ENCODE assay signal across 9 mouse cellular contexts in the genomic region with DNA sequence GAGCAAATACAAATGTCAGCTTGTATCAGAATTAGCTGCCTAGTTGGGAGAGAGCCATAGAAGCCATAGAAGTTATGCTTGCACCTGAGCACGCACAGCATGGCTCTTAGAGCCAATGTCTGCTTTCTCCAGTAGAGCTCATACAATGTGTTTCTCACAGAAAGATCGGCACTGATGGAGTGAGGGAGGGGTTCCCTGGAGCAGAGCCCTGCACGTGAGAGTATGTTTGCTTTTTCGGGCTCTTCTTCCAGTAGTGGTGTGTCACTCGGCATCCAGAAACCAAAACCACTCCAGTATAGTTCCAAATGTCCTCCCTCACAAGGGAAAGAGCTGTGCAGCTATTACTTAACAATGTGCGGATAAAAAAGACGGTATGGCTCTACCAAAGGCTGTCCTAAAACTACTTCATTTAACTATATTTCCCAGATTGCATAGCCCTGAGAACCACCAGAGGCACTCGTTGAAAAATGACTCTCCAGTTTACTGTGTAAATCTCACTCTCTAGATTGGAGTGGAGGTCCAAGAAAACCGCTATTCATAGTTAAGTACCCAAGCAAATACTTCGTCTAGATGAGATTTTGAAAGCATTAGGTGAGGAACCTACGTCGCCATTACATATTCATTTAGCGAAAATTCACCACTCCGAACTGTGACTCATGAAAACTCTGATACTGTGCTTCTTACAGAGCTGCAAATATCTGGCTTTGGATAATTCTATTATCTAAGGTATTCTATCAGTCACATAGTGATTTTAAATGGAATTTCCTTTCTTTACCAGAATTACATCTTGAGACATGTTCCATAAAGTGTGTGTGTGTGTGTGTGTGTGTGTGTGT. TPM values are rescaled to one million over a fixed set of nuclear protein-coding genes. Genes with fewer than 3 reads are reported as not detected.
DNase-seq lines count a peak whose midpoint lies in the region; ATAC-seq and TF ChIP-seq lines count a peak whose summit lies in the region.
"Had no signal": no experiment of that assay in that cellular context is flagged by ENCODE, and none has a peak within 500 bp of the region (broad histone marks: within the 10 kb centered on the region; RNA-seq: fewer than 3 reads in every experiment).

No protein-coding gene starts in this region.

- intact Hi-C loops in heart, postnatal 25 days (cut with DNase I): loop anchor here (5.0 kb wide), 1 partner anchor 36 kb away; no protein-coding TSS in a partner anchor

- H3K9me3 ChIP-seq in heart, embryonic 16.5 days (replicated peaks; ENCODE audit: control insufficient read depth, low read length): no peaks in the 10 kb centered on the region
- no peaks in the 10 kb centered on the region for H3K9me3 ChIP-seq in G1E (replicated peaks)
- H3K9me3 ChIP-seq in forebrain, embryonic 12.5 days: no peaks in the 10 kb centered on the region
- H3K9me3 ChIP-seq in liver, embryonic 14.5 days (ENCODE audit: control insufficient read depth, low read length): no peaks in the 10 kb centered on the region

- H3K27ac ChIP-seq in heart, embryonic 16.5 days (ENCODE audit: low read length): no peak overlapping the region; the same call in 1 of the 2 replicates
- H3K27ac ChIP-seq in forebrain, embryonic 12.5 days: no peak overlapping the region
- H3K27ac ChIP-seq in liver, embryonic 14.5 days: no peak overlapping the region
- H3K27ac ChIP-seq: macrophage had no signal

- H3K4me1 ChIP-seq in heart, embryonic 16.5 days (ENCODE audit: control insufficient read depth, insufficient read depth, low read length): no peaks in the 10 kb centered on the region
- H3K4me1 ChIP-seq in G1E (ENCODE audit: insufficient read depth, low read depth, low read length): peaks cover 7% of the 10 kb centered on the region
- H3K4me1 ChIP-seq in forebrain, embryonic 12.5 days: peaks cover 6% of the 10 kb centered on the region; the same call in 1 of the 2 replicates
- H3K4me1 ChIP-seq in liver, embryonic 14.5 days (replicated peaks; ENCODE audit: control insufficient read depth in 2 of 2, insufficient read depth in 2 of 2, low read length in 1 of 2): no peaks in the 10 kb centered on the region

- H3K4me3 ChIP-seq in heart, embryonic 16.5 days (ENCODE audit: low read length): peak overlapping the region; percentile 71
- H3K4me3 ChIP-seq in G1E (ENCODE audit: low read depth, low read length): peak overlapping the region; percentile 79; the same call in 1 of the 2 replicates
- H3K4me3 ChIP-seq in forebrain, embryonic 12.5 days (replicated peaks): peak overlapping the region; percentile 58
- peak overlapping the region; percentile 33 to 68; a peak in 1 of 4 replicates for H3K4me3 ChIP-seq in liver, embryonic 14.5 days (ENCODE audit: insufficient read depth in 1 of 2, low read depth in 2 of 2, low read length in 2 of 2)

- no peak for TF ChIP-seq EP300 in liver, embryonic 14.5 days (IDR thresholded peaks at IDR 0.05; ENCODE audit: low read depth)

- no peak for ATAC-seq in heart, embryonic 16.5 days (replicated peaks; ENCODE audit: extremely low read depth, insufficient read depth, low FRiP score)
- ATAC-seq in G1E (ENCODE audit: extremely low read depth, insufficient number of reproducible peaks, low FRiP score, poor library complexity, severe bottlenecking): no peak
- no peak for ATAC-seq in forebrain, embryonic 12.5 days (ENCODE audit: low FRiP score)
- peak; percentile 1; the same call in 1 of the 2 replicates for ATAC-seq in liver, embryonic 14.5 days (ENCODE audit: insufficient read depth)

- TF ChIP-seq CTCF in G1E (IDR thresholded peaks at IDR 0.05; ENCODE audit: low read depth, low read length): no peak
- TF ChIP-seq CTCF in liver, embryonic 14.5 days (IDR thresholded peaks at IDR 0.05; ENCODE audit: low read depth): no peak

- no peaks in the 10 kb centered on the region for H3K27me3 ChIP-seq in heart, embryonic 16.5 days (ENCODE audit: control insufficient read depth, insufficient read depth, low read length)
- H3K27me3 ChIP-seq in G1E (ENCODE audit: insufficient read depth, low read length): peaks cover 7% of the 10 kb centered on the region; the same call in 1 of the 2 replicates
- H3K27me3 ChIP-seq in forebrain, embryonic 12.5 days: no peaks in the 10 kb centered on the region
- no peaks in the 10 kb centered on the region for H3K27me3 ChIP-seq in liver, embryonic 14.5 days (ENCODE audit: control insufficient read depth, insufficient read depth, low read length)

- no peak for DNase-seq in heart, postnatal 25 days (ENCODE audit: low spot score)
- no peak for DNase-seq in G1E (ENCODE audit: low spot score)
- DNase-seq in liver, embryonic 14.5 days (ENCODE audit: low read depth in 3 of 3, low spot score in 3 of 3): no peak
- DNase-seq in urinary bladder, postnatal 14 days (ENCODE audit: low spot score): no peak
- no peak for DNase-seq in urinary bladder, adult 2 months (ENCODE audit: low spot score)
- DNase-seq in adrenal gland, postnatal 10 days: no peak

- peak overlapping the region; percentile 29; the same call in 1 of the 2 replicates for H3K9ac ChIP-seq in heart, embryonic 16.5 days (ENCODE audit: low read length)
- H3K9ac ChIP-seq in forebrain, embryonic 12.5 days: no peak overlapping the region
- no peak overlapping the region for H3K9ac ChIP-seq in liver, embryonic 14.5 days (replicated peaks)

- H3K36me3 ChIP-seq in heart, embryonic 16.5 days (ENCODE audit: control insufficient read depth, insufficient read depth): peaks cover 8% of the 10 kb centered on the region
- H3K36me3 ChIP-seq in G1E (replicated peaks): peaks cover 25% of the 10 kb centered on the region
- H3K36me3 ChIP-seq in forebrain, embryonic 12.5 days (replicated peaks): peaks cover 15% of the 10 kb centered on the region; the same call in 1 of the 2 replicates
- no peaks in the 10 kb centered on the region; the same call in none of the 2 replicates for H3K36me3 ChIP-seq in liver, embryonic 14.5 days (replicated peaks; ENCODE audit: control insufficient read depth, insufficient read depth, low read depth)

- 69% methylated on average over 14 of the region's 14 CpGs for WGBS in heart, embryonic 16.5 days
- 82% methylated on average over 14 of the region's 14 CpGs for WGBS in forebrain, embryonic 12.5 days
- WGBS in liver, embryonic 14.5 days (ENCODE audit: insufficient replicate concordance): 68% methylated on average over 14 of the region's 14 CpGs

- peak overlapping the region; percentile 52 for H3K4me2 ChIP-seq in heart, embryonic 16.5 days (ENCODE audit: low read depth, low read length)
- peak overlapping the region; percentile 33 for H3K4me2 ChIP-seq in forebrain, embryonic 12.5 days
- peak overlapping the region; percentile 31 for H3K4me2 ChIP-seq in liver, embryonic 14.5 days (ENCODE audit: low read depth)

RNA-seq across cellular contexts. Expression of gene Cstf2, which starts 0.7 kb away (rescaled TPM):
- polyA plus RNA-seq in heart, embryonic 16.5 days (2015; fragmentation: Nextera tagmentation; extraction: Ambion mirVana): 25.3 and 25.8 TPM in 2 replicates
- total RNA-seq in heart, postnatal 25 days (2021): 10 to 100 TPM; 10.2 to 13.4 TPM
- 83.9 and 105 TPM in 2 replicates for total RNA-seq in G1E (2014; fragmentation: Nextera tagmentation)
- 81.0 and 104 TPM in 2 replicates for total RNA-seq in G1E (2017)
- 37.6 and 69.7 TPM in 2 replicates for polyA plus RNA-seq in G1E (2012)
- 72.8 and 74.4 TPM in 2 replicates for polyA plus RNA-seq in forebrain, embryonic 12.5 days (2016; fragmentation: Nextera tagmentation; extraction: Ambion mirVana)
- polyA plus RNA-seq in liver, embryonic 14.5 days (2012; rRNA removed): 10.4 and 12.6 TPM in 2 replicates
- polyA plus RNA-seq in liver, embryonic 14.5 days (2014; fragmentation: Nextera tagmentation; extraction: Ambion mirVana): 23.5 and 23.8 TPM in 2 replicates
- polyA plus RNA-seq in urinary bladder, adult 2 months (2012; rRNA removed): 11.5 and 13.0 TPM in 2 replicates
- 10 to 100 TPM; 34.1 to 38.4 TPM for total RNA-seq in adrenal gland, postnatal 10 days (2021)
